Mouse (Mus musculus) neural tube, embryonic 14.5 days (tissue): Measurements from ENCODE around the gene Plk5. TPM values are rescaled to one million over a fixed set of nuclear protein-coding genes. Genes with fewer than 3 reads are reported as not detected.
"Not testable (repeated sequence)": the region's sequence is repeated elsewhere in the genome, so short reads cannot be mapped to it uniquely, and the experiment has no call there.

Source experiments
- ATAC-seq: fragments of 200-750 bp; cut with Nextera tagmentation; 2 replicates; pipeline ENCODE4 v1.8.0; 2017; ENCODE audit warnings: low read depth, mild to moderate bottlenecking, moderate TSS enrichment, moderate library complexity
- H3K27ac ChIP-seq: fragments of 300-500 bp; sonication (generic); 2 replicates; pipeline ENCODE4 v1.5.1; 2014; ENCODE audit warnings: low read depth, mild to moderate bottlenecking, control low read depth, low read length, moderate library complexity, mixed read lengths
- H3K27me3 ChIP-seq: fragments of 300-500 bp; sonication (generic); 2 replicates; pipeline ENCODE4 v1.6.1; 2014; ENCODE audit warnings: low read length; ENCODE audit not compliant: control insufficient read depth, insufficient read depth
- H3K36me3 ChIP-seq: fragments of 300-500 bp; sonication (generic); 2 replicates; pipeline ENCODE4 v1.6.1; 2014; ENCODE audit warnings: low read length, mixed read lengths; ENCODE audit not compliant: control insufficient read depth, insufficient read depth
- H3K4me1 ChIP-seq: fragments of 300-500 bp; sonication (generic); 2 replicates; pipeline ENCODE4 v1.6.1; 2014; ENCODE audit warnings: low read length; ENCODE audit not compliant: control insufficient read depth, insufficient read depth
- H3K4me2 ChIP-seq: fragments of 300-500 bp; sonication (generic); 2 replicates; pipeline ENCODE4 v1.6.1; 2014; ENCODE audit warnings: mild to moderate bottlenecking, low read depth, low read length, control low read depth
- H3K4me3 ChIP-seq: fragments of 300-500 bp; sonication (generic); 2 replicates; pipeline ENCODE4 v1.5.1; 2014; ENCODE audit warnings: low read depth, low read length, control low read depth, mixed read lengths
- H3K9ac ChIP-seq: fragments of 300-500 bp; sonication (generic); replicated peaks from 2 replicates; pipeline ENCODE4 v1.6.1; 2014; ENCODE audit warnings: low read depth, mild to moderate bottlenecking, control low read depth, low read length, mixed read lengths
- H3K9me3 ChIP-seq: fragments of 300-500 bp; sonication (generic); 2 replicates; pipeline ENCODE4 v1.6.1; 2016; ENCODE audit warnings: low read length; ENCODE audit not compliant: control insufficient read depth
- WGBS: fragments of 180-500 bp; shearing (Covaris S2); extraction: QIAGEN DNeasy Blood & Tissue Kit; methylation state at CpG from one replicate; pipeline ENCODE4 v1.1.7; 2014; 5-methylcytosine and 5-hydroxymethylcytosine counted together
- polyA plus RNA-seq: library from polyadenylated mRNA; unstranded; fragments of >200 nt; fragmentation: Nextera tagmentation; extraction: Ambion mirVana; gene quantifications from 2 replicates; pipeline ENCODE4 v1.2.1, GENCODE M21; 2014

Gene Plk5
- polyA plus RNA-seq, 1 experiment from 2014 or later, result 3.4 TPM

- 1% methylated on average over 47 of the region's 47 CpGs for WGBS
- no peak overlapping the region; the same call in 1 of the 2 replicates for H3K4me3 ChIP-seq
- ATAC-seq, result 0 out of 2 replicates have a peak, but pooled peaks have one; percentile 4
- no peak overlapping the region for H3K9ac ChIP-seq
- H3K4me1 ChIP-seq, result peaks cover 10% of the 10 kb centered on the region; the same call in 1 of the 2 replicates
- peak overlapping the region; percentile 40; the same call in 1 of the 2 replicates for H3K4me2 ChIP-seq
- peaks cover 49% of the 10 kb centered on the region for H3K27me3 ChIP-seq
- no peak overlapping the region for H3K27ac ChIP-seq
- no peaks in the 10 kb centered on the region; the same call in 1 of the 2 replicates for H3K36me3 ChIP-seq
- H3K9me3 ChIP-seq, result no peaks in the 10 kb centered on the region
Observed at GRCm38 (mm10) chr10:80341491-80342304, 14.6 kb upstream of the Plk5 start.

GRCm38 (mm10) chr10:80342305-80342748 is 13.9 kb upstream of the Plk5 start:
- Histone ChIP-seq H3K9ac (no peak overlapping the region), H3K27ac (no peak overlapping the region), H3K36me3 (no peaks in the 10 kb centered on the region; the same call in 1 of the 2 replicates), H3K9me3 (no peaks in the 10 kb centered on the region), H3K4me2 (peak overlapping the region; percentile 40; the same call in 1 of the 2 replicates), H3K27me3 (peaks cover 52% of the 10 kb centered on the region), H3K4me3 (peak overlapping the region; percentile 25; the same call in 1 of the 2 replicates), H3K4me1 (peaks cover 10% of the 10 kb centered on the region; the same call in 1 of the 2 replicates)
- peak; percentile 45; the same call in 1 of the 2 replicates for ATAC-seq
- WGBS, result 1% methylated on average over 26 of the region's 26 CpGs

- H3K4me1 ChIP-seq, result peaks cover 10% of the 10 kb centered on the region; the same call in 1 of the 2 replicates
- peaks cover 57% of the 10 kb centered on the region for H3K27me3 ChIP-seq
- H3K27ac ChIP-seq, result no peak overlapping the region
- H3K9me3 ChIP-seq, result no peaks in the 10 kb centered on the region
- peak overlapping the region; percentile 25; the same call in 1 of the 2 replicates for H3K4me3 ChIP-seq
- no peaks in the 10 kb centered on the region; the same call in 1 of the 2 replicates for H3K36me3 ChIP-seq
- H3K9ac ChIP-seq, result no peak overlapping the region
- peak; percentile 52 for ATAC-seq
- peak overlapping the region; percentile 40 for H3K4me2 ChIP-seq
- under 1% methylated on average over 33 of the region's 33 CpGs for WGBS
Observed at GRCm38 (mm10) chr10:80342749-80343424, 13.4 kb upstream of the Plk5 start.

- 23% methylated on average over 13 of the region's 13 CpGs for whole genome bisulfite sequencing
- Histone ChIP-seq H3K27me3 (peaks cover 63% of the 10 kb centered on the region), H3K4me2 (peak overlapping the region; percentile 40), H3K9me3 (no peaks in the 10 kb centered on the region), H3K4me3 (peak overlapping the region; percentile 25; the same call in 1 of the 2 replicates), H3K4me1 (peaks cover 10% of the 10 kb centered on the region; the same call in 1 of the 2 replicates), H3K9ac (no peak overlapping the region), H3K27ac (no peak overlapping the region), H3K36me3 (no peaks in the 10 kb centered on the region; the same call in 1 of the 2 replicates)
- peak; percentile 13; the same call in 1 of the 2 replicates for ATAC-seq
Observed at GRCm38 (mm10) chr10:80343425-80343895, 12.8 kb upstream of the Plk5 start.

GRCm38 (mm10) chr10:80344131-80344661 is 12.1 kb upstream of the Plk5 start:
- H3K27me3 ChIP-seq, result peaks cover 69% of the 10 kb centered on the region

GRCm38 (mm10) chr10:80345122-80345521 is 11.1 kb upstream of the Plk5 start:
- peaks cover 7% of the 10 kb centered on the region; the same call in 1 of the 2 replicates for H3K4me1 ChIP-seq
- no peak overlapping the region for H3K9ac ChIP-seq
- no peak overlapping the region for H3K27ac ChIP-seq
- ATAC-seq, result no peak
- H3K4me2 ChIP-seq, result no peak overlapping the region
- H3K4me3 ChIP-seq, result no peak overlapping the region
- 2% methylated on average over 16 of the region's 16 CpGs for WGBS
- peaks cover 78% of the 10 kb centered on the region for H3K27me3 ChIP-seq
- H3K36me3 ChIP-seq, result no peaks in the 10 kb centered on the region; the same call in 1 of the 2 replicates
- H3K9me3 ChIP-seq, result no peaks in the 10 kb centered on the region

More at GRCm38 (mm10) chr10:80344131-80344661, 12.1 kb upstream of the Plk5 start:
- Histone ChIP-seq H3K27ac (no peak overlapping the region), H3K4me3 (no peak overlapping the region), H3K9me3 (no peaks in the 10 kb centered on the region), H3K4me2 (no peak overlapping the region), H3K36me3 (no peaks in the 10 kb centered on the region; the same call in 1 of the 2 replicates), H3K9ac (no peak overlapping the region), H3K4me1 (peaks cover 10% of the 10 kb centered on the region; the same call in 1 of the 2 replicates)
- 40% methylated on average over 9 of the region's 9 CpGs for WGBS
- ATAC-seq, result no peak

- WGBS, result 84% methylated on average over 5 of the region's 6 CpGs
- H3K27ac ChIP-seq, H3K36me3 ChIP-seq, H3K4me3 ChIP-seq, H3K9ac ChIP-seq, ATAC-seq, H3K4me1 ChIP-seq, H3K4me2 ChIP-seq, H3K9me3 ChIP-seq: not testable (repeated sequence)
- H3K27me3 ChIP-seq, result peaks cover 73% of the 10 kb centered on the region
Observed at GRCm38 (mm10) chr10:80345929-80346328, 10.3 kb upstream of the Plk5 start.

- WGBS, result 12% methylated on average over 15 of the region's 17 CpGs
- Histone ChIP-seq H3K4me2 (no peak overlapping the region), H3K4me3 (no peak overlapping the region), H3K9me3 (no peaks in the 10 kb centered on the region), H3K4me1 (0 out of 2 replicates have a peak, but pooled peaks cover 3% of the 10 kb centered on the region), H3K27me3 (peaks cover 58% of the 10 kb centered on the region), H3K36me3 (no peaks in the 10 kb centered on the region), H3K9ac (no peak overlapping the region), H3K27ac (no peak overlapping the region; the same call in 1 of the 2 replicates)
- no peak for ATAC-seq
Observed at GRCm38 (mm10) chr10:80347514-80347967, 8.7 kb upstream of the Plk5 start.
